Mouse (Mus musculus): ENCODE measurements around the gene Bcl6.

The Bcl6 gene

GRCm38 (mm10) chr16:23990161-23990970 lies 1.7 kb upstream of the Bcl6 start:
- DNase-seq (ENCODE audit: low spot score) = no peak

DNA sequence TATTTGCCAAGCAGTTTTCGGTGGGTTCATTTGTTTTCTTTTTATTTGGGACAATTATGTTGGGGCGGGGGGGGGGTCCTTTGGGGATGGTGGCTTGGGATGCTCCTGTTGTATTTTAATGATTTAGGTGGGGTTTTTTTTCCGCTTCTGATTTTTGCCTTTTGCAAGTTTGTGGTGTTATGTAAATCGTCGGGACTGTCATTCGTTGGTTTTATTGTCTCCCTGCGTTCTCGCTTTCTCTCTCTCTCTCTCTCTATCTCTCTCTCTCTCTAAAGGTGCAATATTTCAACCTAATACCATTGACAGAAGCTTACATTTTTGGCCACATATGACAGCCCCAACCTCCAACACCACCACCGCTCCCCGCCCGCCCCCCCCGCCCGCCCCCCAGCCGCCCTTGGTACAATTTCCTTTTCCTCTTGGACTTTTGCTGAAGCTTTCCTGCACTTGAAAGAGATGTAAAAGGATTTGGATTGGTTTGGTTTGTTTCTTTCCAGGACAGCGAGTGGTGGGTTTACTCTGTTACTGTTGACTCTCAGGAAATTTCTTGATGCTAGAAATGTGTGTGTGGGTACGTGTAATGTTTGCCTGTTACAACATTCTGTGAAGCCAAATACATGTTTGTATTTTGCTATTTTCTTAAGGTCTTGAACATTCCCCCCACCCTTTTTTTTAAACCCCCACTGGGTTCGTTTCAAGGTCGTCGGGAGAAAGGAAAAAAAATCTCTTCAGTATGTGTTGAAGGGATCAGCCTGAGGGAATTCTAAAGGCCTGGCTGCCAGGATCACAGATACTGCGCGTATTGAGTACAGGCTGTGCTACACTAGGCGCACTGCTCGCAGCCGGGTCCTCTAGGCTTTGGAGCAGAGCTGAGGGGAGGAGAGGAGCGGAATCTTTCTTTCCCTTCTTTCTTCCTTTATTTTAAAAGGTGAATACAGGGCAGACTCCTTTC lies 833 bp upstream of the Bcl6 start:
- no peak for DNase-seq (ENCODE audit: low spot score)

DNA sequence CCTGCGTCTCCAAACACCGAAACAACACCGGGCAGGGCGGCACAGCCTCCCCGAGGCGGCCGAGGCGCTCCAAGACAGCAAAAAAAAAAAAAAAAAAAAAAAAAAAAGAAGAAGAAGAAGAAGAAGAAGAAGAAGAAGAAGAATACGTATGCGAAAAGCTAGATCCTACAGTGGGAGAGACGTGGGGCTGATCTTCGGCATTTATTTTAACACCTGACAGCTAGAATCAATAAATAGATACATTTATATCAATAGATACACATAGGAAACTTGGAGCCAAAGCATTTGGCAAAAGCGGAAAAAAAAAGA lies 541 bp downstream of the Bcl6 start:
- DNase-seq (ENCODE audit: low spot score) = no peak

GRCm38 (mm10) chr16:23987341-23988156 lies 1.1 kb downstream of the Bcl6 start:
- peak; percentile 47 for DNase-seq (ENCODE audit: low spot score)

DNA sequence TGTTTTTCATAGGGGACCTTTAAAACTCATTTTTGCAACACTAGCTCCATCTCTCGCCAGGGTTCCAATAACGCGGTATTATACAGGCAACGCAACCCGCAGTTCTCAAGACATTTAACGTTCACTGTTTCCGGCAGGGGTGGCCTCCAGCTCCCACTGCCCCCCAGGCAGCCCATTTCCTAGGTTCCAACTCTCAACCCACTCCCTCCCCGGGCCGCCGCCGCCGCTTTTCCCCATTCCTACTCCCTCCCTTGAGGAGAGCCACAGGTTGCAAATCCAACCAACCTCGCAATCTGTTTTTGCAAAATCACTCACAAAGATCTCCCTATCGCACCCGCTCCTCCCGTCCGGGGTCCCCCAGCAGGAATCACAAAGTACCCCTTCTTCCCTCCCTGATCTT lies 1.8 kb downstream of the Bcl6 start:
- no peak for DNase-seq (ENCODE audit: low spot score)

DNA sequence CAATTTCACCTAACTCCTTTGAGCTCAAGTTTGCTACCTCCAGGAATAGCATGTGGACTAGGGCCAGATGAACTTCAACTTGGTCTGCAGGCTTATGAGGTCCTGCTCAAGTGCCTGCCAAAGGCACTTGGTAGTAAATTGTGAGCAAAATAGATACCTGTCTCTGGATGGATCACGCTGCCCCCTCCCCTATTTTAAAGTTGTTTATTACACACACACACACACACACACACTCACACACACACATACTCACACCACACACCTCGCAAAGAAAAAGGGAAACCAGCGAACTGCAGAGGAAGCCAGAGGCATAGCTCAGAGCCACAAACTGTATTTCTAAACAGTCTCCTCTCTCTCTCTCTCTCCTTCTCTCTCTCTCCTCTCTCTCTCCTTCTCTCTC lies 2.5 kb downstream of the Bcl6 start:
- DNase-seq (ENCODE audit: low spot score) = no peak

- DNase-seq (ENCODE audit: low spot score) = no peak
These were observed 3.2 kb downstream of the Bcl6 start for GRCm38 (mm10) chr16:23985467-23985861.

DNA sequence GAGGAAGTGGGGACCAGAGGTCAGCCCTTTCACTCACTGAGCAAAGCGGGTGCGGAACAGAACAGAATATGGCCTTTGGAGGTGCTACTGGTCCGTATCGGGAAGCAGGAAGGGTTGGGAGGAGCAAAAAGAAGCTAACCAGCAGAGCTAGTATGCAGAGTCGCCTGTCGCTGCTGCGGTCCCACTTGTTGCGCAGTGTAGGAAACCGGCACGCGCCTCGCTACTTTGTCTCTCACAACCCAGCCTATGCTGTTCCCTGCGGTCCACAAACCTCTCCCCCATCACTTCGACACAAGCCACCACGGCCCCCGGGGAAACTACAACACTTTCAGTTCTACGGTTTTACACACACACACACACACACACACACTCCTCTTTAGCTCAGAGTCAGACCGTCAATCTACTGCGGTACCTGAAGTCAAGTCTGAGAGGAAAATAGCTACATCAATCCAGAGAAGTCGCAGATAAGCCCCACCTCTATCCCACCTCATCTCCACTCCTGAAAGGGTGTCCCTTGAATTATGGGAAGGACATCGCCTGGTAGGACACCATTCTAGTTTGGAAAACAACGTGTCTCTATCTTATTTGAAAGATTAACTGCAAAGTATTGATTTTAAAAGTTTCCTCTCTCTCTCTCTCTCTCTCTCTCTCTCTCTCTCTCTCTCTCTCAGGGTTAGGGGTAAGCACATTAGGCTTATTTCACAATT lies 3.7 kb downstream of the Bcl6 start:
- DNase-seq (ENCODE audit: low spot score) = no peak

GRCm38 (mm10) chr16:23984183-23984582 lies 4.5 kb downstream of the Bcl6 start:
- DNase-seq (ENCODE audit: low spot score) = peak; percentile 90

DNA sequence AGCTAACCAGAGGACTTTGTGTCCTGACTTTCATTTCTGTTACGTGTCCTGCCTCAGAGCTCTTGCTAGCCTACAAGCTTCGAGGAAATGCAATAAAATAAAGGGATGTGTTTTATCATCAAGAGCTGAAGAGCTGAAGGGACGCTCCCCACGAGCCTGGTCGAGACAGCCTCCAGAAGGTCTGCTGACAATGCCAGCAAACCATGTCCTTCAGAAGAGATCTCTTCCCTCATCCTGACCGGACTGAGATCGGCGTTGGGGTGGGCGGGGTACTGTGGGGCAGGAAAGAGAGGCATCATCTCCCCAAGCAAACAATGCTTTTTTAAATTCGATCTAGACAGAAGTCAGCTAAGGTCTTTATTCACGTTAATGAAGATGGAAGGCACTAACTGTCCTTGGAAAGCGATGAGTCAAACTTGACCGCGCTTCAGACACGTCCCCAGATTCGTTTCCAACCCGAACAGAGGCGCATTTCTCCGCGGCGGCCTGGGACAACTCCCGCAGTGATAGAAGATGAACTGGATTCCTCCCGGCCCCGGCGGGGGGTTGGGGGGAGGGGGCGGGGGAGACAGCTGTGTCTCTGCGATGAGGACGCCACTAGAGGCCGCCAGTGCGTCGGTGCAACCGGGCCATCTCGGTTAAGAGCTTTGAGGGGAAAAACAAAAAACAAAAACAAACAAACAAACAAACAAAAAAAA lies 5.6 kb downstream of the Bcl6 start:
- DNase-seq (ENCODE audit: low spot score) = peak; percentile 57

- DNase-seq (ENCODE audit: low spot score) = peak; percentile 74
These were observed 6.5 kb downstream of the Bcl6 start for GRCm38 (mm10) chr16:23981925-23982851.

- no peak for DNase-seq (ENCODE audit: low spot score)
These were observed 7.5 kb downstream of the Bcl6 start for GRCm38 (mm10) chr16:23980991-23981720.

GRCm38 (mm10) chr16:23980201-23980870 lies 8.3 kb downstream of the Bcl6 start:
- DNase-seq (ENCODE audit: low spot score) = no peak

DNA sequence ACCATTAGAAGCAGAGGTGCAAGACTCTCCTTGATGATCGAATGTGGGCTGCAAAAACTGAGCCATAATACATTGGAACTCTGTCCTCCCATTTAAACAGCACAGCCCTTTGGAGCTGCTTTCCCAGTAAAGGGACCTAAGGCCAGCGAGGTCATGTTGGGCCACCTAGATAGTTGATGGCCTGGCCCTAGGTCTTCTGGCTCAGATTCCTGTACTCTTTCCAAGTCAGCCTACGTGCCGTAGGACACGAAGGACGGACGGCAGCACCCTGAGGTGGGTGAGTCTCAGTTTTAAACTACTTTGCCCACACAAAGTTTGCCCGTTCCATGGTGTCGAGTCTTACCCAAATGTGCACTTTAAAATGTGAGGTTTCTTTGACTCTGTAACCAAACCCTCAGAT lies 9.2 kb downstream of the Bcl6 start:
- no peak for DNase-seq (ENCODE audit: low spot score)

DNA sequence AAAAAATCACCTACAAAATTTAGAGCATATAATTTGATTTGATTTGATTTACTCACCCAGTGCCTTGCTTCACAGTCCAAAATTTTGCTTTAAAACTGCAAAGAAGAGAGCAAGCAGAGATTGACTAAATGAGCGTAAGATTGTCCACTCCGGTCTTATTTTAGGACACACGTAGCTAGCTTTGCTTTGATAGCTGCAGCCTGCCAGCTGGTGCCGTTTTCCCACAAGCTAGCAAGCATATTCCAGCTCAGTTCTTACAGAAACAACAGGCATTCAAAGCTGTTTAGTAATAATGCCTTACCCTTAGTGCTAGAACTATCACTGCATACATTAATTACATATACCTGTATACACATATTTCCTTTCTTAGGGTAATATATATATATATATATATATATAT lies 10.2 kb downstream of the Bcl6 start:
- no peak for DNase-seq (ENCODE audit: low spot score)

DNA sequence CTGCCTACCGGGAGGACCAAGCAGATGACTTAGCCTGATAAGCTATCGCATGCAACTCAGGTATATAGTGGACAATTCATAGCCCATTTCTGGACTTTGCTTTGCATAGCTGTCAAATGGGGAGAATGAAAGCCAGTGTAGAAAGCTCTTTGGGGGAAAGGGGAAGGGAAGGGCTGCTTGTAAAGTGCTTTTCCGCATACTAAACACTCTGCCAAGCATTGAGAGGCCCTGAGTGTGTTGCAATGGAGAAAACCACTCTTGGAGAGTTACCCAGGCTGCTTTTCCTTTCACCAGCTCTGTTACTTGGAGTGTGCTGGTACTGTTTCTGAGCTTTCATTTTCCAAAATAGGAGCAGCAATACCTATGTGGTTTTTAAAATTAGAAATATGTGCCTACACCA lies 10.9 kb downstream of the Bcl6 start:
- no peak for DNase-seq (ENCODE audit: low spot score)

DNA sequence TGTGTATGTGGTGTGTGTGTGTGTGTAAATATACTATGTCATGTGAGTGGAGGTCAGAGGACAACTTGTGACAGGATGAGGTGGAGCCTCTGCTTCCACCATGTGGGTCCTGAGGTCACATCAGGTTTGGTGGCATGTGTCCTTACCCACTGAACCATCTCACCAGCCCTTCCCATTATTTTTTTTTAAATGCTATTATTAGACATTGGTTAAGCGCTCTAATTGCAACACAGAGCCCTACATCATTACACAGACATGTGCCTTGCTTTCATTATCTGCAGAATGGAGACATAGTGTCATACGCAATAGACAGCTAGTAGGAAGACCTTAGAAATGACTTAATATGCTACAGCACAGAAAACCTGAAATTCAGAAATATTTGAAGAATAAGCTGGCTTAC lies 12.5 kb downstream of the Bcl6 start:
- no peak for DNase-seq (ENCODE audit: low spot score)

DNA sequence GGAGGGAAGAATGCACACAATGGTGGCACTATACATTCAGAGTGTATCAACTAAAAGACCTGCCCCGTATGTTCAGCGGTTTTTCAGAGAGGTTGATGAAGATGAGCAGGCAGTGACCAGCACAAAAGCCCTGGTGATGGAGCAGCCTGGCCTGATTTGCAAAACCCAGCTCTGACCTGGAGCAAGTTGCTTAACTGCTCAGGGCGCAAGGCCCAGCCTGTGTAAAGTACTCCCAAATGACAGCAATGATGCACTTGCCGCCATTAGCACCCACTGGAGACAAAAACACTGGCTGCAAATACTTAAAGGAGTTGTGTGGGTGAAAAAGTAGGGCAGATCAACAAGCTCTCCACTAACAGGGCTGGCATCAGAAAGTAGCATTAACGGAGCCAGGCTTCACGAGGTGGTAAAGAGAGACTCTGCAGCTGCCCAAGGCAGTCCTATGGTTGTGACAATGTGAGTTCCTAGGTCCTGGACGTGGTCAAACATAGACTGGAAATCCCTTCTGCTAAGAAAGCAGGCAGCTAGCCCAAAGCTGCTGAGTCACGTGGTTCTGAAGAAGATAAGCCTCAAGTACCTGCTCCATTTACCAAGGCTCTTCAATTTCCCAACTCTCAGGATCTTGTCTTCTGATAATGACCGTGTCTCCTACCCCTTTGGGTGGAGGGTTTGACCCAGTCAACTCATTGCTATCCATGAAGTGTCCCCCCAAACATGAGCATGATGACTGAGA lies 14.9 kb downstream of the Bcl6 start:
- no peak for DNase-seq (ENCODE audit: low spot score)

Measured in ovary, postnatal 14 days (tissue).